Mouse (Mus musculus): ENCODE results near the gene Gpa33. TPM values are rescaled to one million over a fixed set of nuclear protein-coding genes. Genes with fewer than 3 reads are reported as not detected.
A peak's percentile ranks its signal among the peaks of the same experiment; 100 is the strongest.

The Gpa33 gene
- total and polyA plus RNA-seq, 3 experiments: not detected

DNA sequence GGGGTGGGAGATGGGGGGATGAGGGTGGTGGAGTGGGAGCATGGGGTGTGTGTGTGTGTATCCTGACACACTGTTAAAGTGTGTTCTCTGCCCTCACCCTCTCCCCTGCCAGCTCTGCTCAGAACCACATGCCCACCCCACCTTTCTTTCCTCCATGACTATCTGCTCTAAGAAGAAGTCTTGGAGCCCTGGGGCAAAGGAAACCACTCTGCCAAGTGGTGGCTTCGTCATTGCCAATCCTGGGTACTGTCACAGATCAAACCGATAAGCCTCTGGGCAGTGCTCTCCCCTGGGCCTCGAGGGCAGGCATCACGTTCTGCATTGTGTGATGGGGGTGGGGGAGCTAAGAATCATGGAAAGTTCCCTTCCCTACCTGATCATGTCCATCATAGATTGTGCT lies 2.3 kb downstream of the Gpa33 start:
- H3K36me3 ChIP-seq (ENCODE audit: control insufficient read depth in 1 of 2, insufficient read depth in 2 of 2, low read length in 2 of 2): no peaks in the 10 kb centered on the region
- no peaks in the 10 kb centered on the region for H3K27me3 ChIP-seq (ENCODE audit: control insufficient read depth in 1 of 2, insufficient read depth in 2 of 2, low read length in 2 of 2)
- no peaks in the 10 kb centered on the region for H3K9me3 ChIP-seq (replicated peaks; ENCODE audit: insufficient read depth, low read length)
- DNase-seq (ENCODE audit: low read depth, low spot score): no peak
- H3K4me3 ChIP-seq (ENCODE audit: control insufficient read depth in 1 of 2, insufficient read depth in 1 of 2, low read depth in 2 of 2, low read length in 2 of 2): no peak overlapping the region
- TF ChIP-seq ZNF384 (IDR thresholded peaks at IDR 0.05; ENCODE audit: low read depth, low read length): no peak
- TF ChIP-seq SIN3A (IDR thresholded peaks at IDR 0.05; ENCODE audit: low read length): no peak
- no peak overlapping the region for H3K9ac ChIP-seq (ENCODE audit: control insufficient read depth, low read depth, low read length, poor library complexity, severe bottlenecking)
- H3K4me1 ChIP-seq (ENCODE audit: control insufficient read depth in 1 of 2, insufficient read depth in 2 of 2, low read length in 2 of 2): peaks cover 0 to 8% of the 10 kb centered on the region in 2 experiments; a peak in 1 of 4 replicates
- no peak overlapping the region for H3K27ac ChIP-seq (ENCODE audit: control insufficient read depth, low read depth, low read length)
- no peaks in the 10 kb centered on the region for H3K79me2 ChIP-seq (ENCODE audit: control insufficient read depth, insufficient read depth, low read length, poor library complexity)

DNA sequence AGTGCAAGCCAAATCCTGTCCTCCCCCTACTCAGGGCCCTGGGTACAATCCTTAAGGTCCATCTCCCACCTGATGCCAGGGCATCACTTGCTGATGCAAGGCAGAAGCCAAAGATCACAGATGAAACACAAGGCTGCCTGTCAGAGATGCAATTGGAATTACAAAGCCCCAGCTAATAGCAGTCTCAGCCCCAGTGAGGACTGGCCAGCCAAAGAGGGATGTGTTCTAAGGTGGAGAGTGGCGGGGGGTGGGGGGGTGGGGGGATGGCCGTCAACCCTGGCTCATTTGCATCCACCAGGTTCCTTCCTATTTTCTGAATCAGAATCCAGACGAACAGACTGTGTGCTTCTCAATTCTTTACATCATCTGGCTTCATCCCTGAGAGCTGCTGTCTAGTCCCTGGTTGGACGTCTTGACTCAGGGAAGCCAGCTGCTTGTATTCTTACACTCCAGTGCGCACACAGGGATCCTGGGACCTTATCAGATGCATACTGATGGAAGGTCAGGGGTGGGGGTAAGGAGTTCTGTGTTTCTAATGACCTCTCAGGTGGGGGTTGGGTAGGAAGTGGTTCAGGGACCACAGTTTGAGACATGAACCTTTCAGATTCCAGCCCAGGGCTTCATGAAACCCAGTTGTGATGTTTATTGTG lies 5.2 kb downstream of the Gpa33 start:
- Histone ChIP-seq H3K27me3 (ENCODE audit: control insufficient read depth in 1 of 2, insufficient read depth in 2 of 2, low read length in 2 of 2) (no peaks in the 10 kb centered on the region), H3K4me3 (ENCODE audit: control insufficient read depth in 1 of 2, insufficient read depth in 1 of 2, low read depth in 2 of 2, low read length in 2 of 2) (peak overlapping the region in 1 of 2 experiments; percentile 20; a peak in 1 of 4 replicates), H3K9ac (ENCODE audit: control insufficient read depth, low read depth, low read length, poor library complexity, severe bottlenecking) (no peak overlapping the region), H3K79me2 (ENCODE audit: control insufficient read depth, insufficient read depth, low read length, poor library complexity) (no peaks in the 10 kb centered on the region), H3K36me3 (ENCODE audit: control insufficient read depth in 1 of 2, insufficient read depth in 2 of 2, low read length in 2 of 2) (peaks cover 0 to 2% of the 10 kb centered on the region in 2 experiments; a peak in 1 of 4 replicates), H3K27ac (ENCODE audit: control insufficient read depth, low read depth, low read length) (no peak overlapping the region), H3K4me1 (ENCODE audit: control insufficient read depth in 1 of 2, insufficient read depth in 2 of 2, low read length in 2 of 2) (peaks cover 3 to 18% of the 10 kb centered on the region in 2 experiments; a peak in 3 of 4 replicates), H3K9me3 (replicated peaks; ENCODE audit: insufficient read depth, low read length) (no peaks in the 10 kb centered on the region)
- no peak for TF ChIP-seq NRF1 (IDR thresholded peaks at IDR 0.05; ENCODE audit: insufficient read depth, low read depth, low read length, poor library complexity, severe bottlenecking)
- TF ChIP-seq NELFE (IDR thresholded peaks at IDR 0.05; ENCODE audit: low read depth, low read length): no peak
- TF ChIP-seq MAFK (IDR thresholded peaks at IDR 0.05; ENCODE audit: borderline replicate concordance, low read depth, low read length): no peak
- TF ChIP-seq RCOR1 (IDR thresholded peaks at IDR 0.05; ENCODE audit: low read depth, low read length): no peak
- TF ChIP-seq MXI1 (IDR thresholded peaks at IDR 0.05; ENCODE audit: low read depth, low read length): no peak
- no peak for TF ChIP-seq POLR2A (IDR thresholded peaks at IDR 0.05; ENCODE audit: control insufficient read depth in 1 of 2, insufficient read depth in 1 of 2, low read depth in 1 of 2, low read length in 2 of 2, poor library complexity in 1 of 2)
- TF ChIP-seq TAL1 (IDR thresholded peaks at IDR 0.05; ENCODE audit: low read length): no peak
- TF ChIP-seq HCFC1 (IDR thresholded peaks at IDR 0.05; ENCODE audit: low read depth, low read length): no peak
- no peak for TF ChIP-seq JUND (IDR thresholded peaks at IDR 0.05; ENCODE audit: low read depth, low read length)
- no peak for TF ChIP-seq KAT2A (conservative IDR thresholded peaks at IDR 0.05; ENCODE audit: low read depth, low read length)
- no peak for TF ChIP-seq MYB (IDR thresholded peaks at IDR 0.05; ENCODE audit: low read depth, low read length)
- no peak for TF ChIP-seq CHD2 (IDR thresholded peaks at IDR 0.05; ENCODE audit: low read length)
- no peak for TF ChIP-seq TBP (IDR thresholded peaks at IDR 0.05; ENCODE audit: low read depth, low read length)
- no peak for TF ChIP-seq POLR2AphosphoS2 (IDR thresholded peaks at IDR 0.05; ENCODE audit: low read length)
- no peak for TF ChIP-seq MYC (IDR thresholded peaks at IDR 0.05; ENCODE audit: low read depth, low read length)
- no peak for TF ChIP-seq UBTF (IDR thresholded peaks at IDR 0.05; ENCODE audit: borderline replicate concordance, insufficient read depth, low read depth, low read length)
- TF ChIP-seq GATA1 (IDR thresholded peaks at IDR 0.05; ENCODE audit: low read depth, low read length): no peak
- TF ChIP-seq MAZ (IDR thresholded peaks at IDR 0.05; ENCODE audit: low read depth, low read length): no peak
- no peak for TF ChIP-seq SMC3 (IDR thresholded peaks at IDR 0.05; ENCODE audit: low read depth, low read length)
- no peak for TF ChIP-seq BHLHE40 (IDR thresholded peaks at IDR 0.05; ENCODE audit: borderline replicate concordance, low read depth, low read length)
- no peak for DNase-seq (ENCODE audit: low read depth, low spot score)

Data from MEL (cell line).